Mouse (Mus musculus) ES-Bruce4 (cell line): Measurements from ENCODE around the gene Tssk2.

Source experiments
- CTCF ChIP-seq: IDR thresholded peaks from one replicate; pipeline ENCODE4 v1.8.1; 2011; ENCODE audit warnings: low read depth, low read length
- EP300 ChIP-seq: IDR thresholded peaks from 2 replicates; pipeline ENCODE4 v1.6.1; 2011; ENCODE audit warnings: low read depth, low read length; ENCODE audit not compliant: insufficient read depth

GRCm38 (mm10) chr16:17891567-17891959, 6.9 kb upstream of the Tssk2 start, which contains the start of gene Gm20518:
- TF ChIP-seq CTCF = no peak
- no peak for TF ChIP-seq EP300
